Mouse (Mus musculus) midbrain, embryonic 12.5 days (tissue): ENCODE results near the gene Smarca1. TPM values are rescaled to one million over a fixed set of nuclear protein-coding genes. Genes with fewer than 3 reads are reported as not detected.

ENCODE experiments used
- ATAC-seq: fragments of 200-750 bp; cut with Nextera tagmentation; 2 replicates; pipeline ENCODE4 v1.8.0; 2017; ENCODE audit warnings: low read depth, moderate TSS enrichment, moderate library complexity; ENCODE audit not compliant: low FRiP score
- H3K27ac ChIP-seq: fragments of 300-500 bp; sonication (generic); replicated peaks from 2 replicates; pipeline ENCODE4 v1.5.1; 2016; ENCODE audit warnings: mild to moderate bottlenecking
- H3K27me3 ChIP-seq: fragments of 300-500 bp; sonication (generic); 2 replicates; pipeline ENCODE4 v1.6.1; 2016; ENCODE audit warnings: mild to moderate bottlenecking
- H3K36me3 ChIP-seq: fragments of 300-500 bp; sonication (generic); 2 replicates; pipeline ENCODE4 v1.6.1; 2016
- H3K4me1 ChIP-seq: fragments of 300-500 bp; sonication (generic); 2 replicates; pipeline ENCODE4 v1.6.1; 2016
- H3K4me2 ChIP-seq: fragments of 300-500 bp; sonication (generic); replicated peaks from 2 replicates; pipeline ENCODE4 v1.6.1; 2016; ENCODE audit warnings: mild to moderate bottlenecking, moderate library complexity
- H3K4me3 ChIP-seq: fragments of 300-500 bp; sonication (generic); 2 replicates; pipeline ENCODE4 v1.5.1; 2016; ENCODE audit warnings: mild to moderate bottlenecking
- H3K9ac ChIP-seq: fragments of 300-500 bp; sonication (generic); replicated peaks from 2 replicates; pipeline ENCODE4 v1.6.1; 2016; ENCODE audit warnings: mild to moderate bottlenecking, moderate library complexity
- H3K9me3 ChIP-seq: fragments of 300-500 bp; sonication (generic); 2 replicates; pipeline ENCODE4 v1.6.1; 2016; ENCODE audit warnings: mild to moderate bottlenecking
- WGBS: fragments of 180-500 bp; shearing (Covaris S2); methylation state at CpG from one replicate; pipeline ENCODE4 v1.1.7; 2016; 5-methylcytosine and 5-hydroxymethylcytosine counted together
- polyA plus RNA-seq: library from polyadenylated mRNA; unstranded; fragments of >200 nt; fragmentation: Nextera tagmentation; extraction: Ambion mirVana; gene quantifications from 2 replicates; pipeline ENCODE4 v1.2.1, GENCODE M21; 2016

The Smarca1 gene
- polyA plus RNA-seq, 1 experiment from 2014 or later = 34.0 TPM

DNA sequence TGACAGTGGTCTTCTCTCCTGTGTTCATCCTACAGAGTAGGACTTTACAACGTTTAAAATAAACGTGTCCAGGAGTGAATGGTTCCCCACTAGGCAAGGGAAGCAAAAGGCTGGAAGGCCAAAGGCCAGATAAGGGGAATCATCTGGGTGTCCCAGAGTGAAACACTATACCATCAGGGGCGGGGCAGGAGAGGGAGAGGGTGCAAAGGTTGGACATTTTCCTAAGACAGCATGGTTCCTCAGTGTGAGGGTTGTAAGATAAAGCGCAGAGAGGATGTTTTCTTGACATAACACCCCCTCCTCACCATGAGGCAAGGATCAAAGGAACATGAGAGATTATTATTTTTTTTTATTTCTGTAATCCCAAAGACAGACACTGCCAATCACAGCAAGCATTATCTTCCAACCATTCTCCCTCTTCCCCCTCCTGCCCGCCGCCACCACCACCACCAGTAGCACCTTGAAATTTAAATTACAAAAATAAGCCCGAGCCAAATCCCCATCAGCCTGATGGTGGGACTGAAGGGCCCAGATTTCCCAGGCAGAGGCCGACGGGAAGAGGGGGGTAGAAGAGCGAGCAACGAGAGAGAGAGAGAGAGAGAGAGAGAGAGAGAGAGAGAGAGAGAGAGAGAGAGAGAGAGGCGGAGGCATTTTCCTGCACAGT lies 1.4 kb downstream of the Smarca1 start:
- Histone ChIP-seq H3K9ac (peak overlapping the region; percentile 62), H3K4me1 (no peaks in the 10 kb centered on the region), H3K27ac (peak overlapping the region; percentile 70), H3K4me3 (peak overlapping the region; percentile 59), H3K27me3 (no peaks in the 10 kb centered on the region), H3K36me3 (no peaks in the 10 kb centered on the region), H3K9me3 (no peaks in the 10 kb centered on the region), H3K4me2 (peak overlapping the region; percentile 54)
- peak; percentile 62 for ATAC-seq
- 9% methylated on average over 7 of the region's 12 CpGs for WGBS

DNA sequence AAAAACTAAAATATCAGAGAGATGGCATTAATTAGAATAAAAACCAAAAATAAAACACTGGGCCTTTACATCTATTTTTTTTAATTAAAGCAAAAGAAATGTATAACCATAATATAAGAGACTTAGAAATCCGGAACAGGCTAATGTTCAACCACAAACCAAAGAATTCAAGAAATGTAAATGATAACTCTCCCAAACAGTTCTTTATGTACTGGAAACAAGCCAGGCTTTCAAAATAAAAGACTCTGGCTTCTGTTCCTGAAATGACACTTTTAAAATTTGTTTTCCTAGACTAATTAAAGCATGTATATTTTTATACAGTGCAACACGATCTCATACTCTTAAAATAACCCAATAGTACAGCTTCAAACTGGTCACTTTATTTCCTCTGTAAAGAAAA lies 5.4 kb downstream of the Smarca1 start:
- Histone ChIP-seq H3K9ac (no peak overlapping the region), H3K4me3 (no peak overlapping the region), H3K27me3 (no peaks in the 10 kb centered on the region), H3K4me2 (no peak overlapping the region), H3K36me3 (no peaks in the 10 kb centered on the region), H3K4me1 (no peaks in the 10 kb centered on the region), H3K9me3 (no peaks in the 10 kb centered on the region), H3K27ac (no peak overlapping the region)
- no peak for ATAC-seq
- 87% methylated on average over 2 of the region's 2 CpGs for WGBS

DNA sequence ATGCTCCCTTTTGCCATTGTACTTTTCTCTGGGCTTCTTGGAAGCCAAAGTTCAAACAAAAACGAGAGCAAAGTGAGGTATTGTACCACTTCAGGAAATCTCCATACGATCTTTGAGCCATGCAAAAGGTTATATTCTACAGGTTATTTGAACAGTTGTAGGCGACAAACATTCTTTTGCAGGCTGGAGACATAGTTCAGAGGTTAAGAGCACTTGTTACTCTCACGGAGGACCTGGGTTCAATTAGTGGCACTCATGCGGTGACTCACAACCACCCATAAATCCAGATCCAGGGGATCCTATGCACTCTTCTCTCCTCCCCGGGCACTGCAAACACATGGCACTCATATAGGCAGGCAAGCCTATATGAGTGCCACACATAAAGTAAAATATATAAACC lies 10.0 kb downstream of the Smarca1 start:
- no peak for ATAC-seq
- H3K4me1 ChIP-seq = no peaks in the 10 kb centered on the region
- H3K27me3 ChIP-seq = no peaks in the 10 kb centered on the region
- H3K9ac ChIP-seq = no peak overlapping the region
- no peaks in the 10 kb centered on the region for H3K36me3 ChIP-seq
- no peak overlapping the region for H3K27ac ChIP-seq
- H3K4me2 ChIP-seq = no peak overlapping the region
- no peak overlapping the region for H3K4me3 ChIP-seq
- H3K9me3 ChIP-seq = no peaks in the 10 kb centered on the region
- WGBS = 74% methylated on average over 6 of the region's 6 CpGs

DNA sequence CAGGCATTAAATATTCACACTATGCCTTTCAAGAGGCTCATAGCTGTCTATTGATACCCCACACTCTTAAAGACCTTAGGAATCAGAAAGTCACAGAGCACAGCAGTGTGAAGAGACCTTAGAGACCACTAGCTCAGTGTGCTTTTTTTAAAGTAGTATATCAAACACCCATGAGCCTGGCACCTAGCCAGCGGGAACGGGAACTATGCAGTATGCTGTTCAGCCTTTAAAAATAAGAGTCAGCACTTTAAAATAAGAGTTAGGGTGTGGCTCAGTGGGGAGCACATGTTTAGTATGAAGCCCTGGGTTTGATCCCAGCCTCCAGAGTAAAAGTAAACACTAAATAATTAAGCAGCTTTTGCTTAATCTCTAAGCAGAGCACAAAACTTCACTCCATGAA lies 12.7 kb downstream of the Smarca1 start:
- no peaks in the 10 kb centered on the region for H3K4me1 ChIP-seq
- WGBS = 70% methylated on average over 2 of the region's 2 CpGs
- no peak for ATAC-seq
- H3K4me2 ChIP-seq = no peak overlapping the region
- no peaks in the 10 kb centered on the region for H3K27me3 ChIP-seq
- H3K36me3 ChIP-seq = no peaks in the 10 kb centered on the region
- no peak overlapping the region for H3K4me3 ChIP-seq
- no peak overlapping the region for H3K9ac ChIP-seq
- H3K27ac ChIP-seq = no peak overlapping the region
- no peaks in the 10 kb centered on the region for H3K9me3 ChIP-seq

DNA sequence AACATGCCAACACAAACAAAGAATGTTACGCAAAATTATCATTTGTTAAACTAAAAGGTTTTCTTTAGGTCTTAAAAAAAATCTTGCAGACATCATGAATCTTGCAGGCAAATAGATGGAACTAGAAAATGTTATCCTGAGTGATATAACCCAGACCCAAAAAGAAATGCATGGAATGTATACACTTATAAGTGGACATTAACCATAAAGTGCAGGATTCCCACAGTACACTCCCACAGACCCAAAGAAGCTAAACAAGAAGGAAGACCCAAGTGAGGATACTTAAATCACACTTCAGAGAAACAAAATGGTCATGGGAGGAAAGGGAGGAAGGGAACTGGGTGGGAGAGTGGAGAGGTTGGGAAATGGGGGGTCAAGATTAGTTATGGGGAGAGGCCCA lies 34.2 kb downstream of the Smarca1 start:
- H3K9me3 ChIP-seq = no peaks in the 10 kb centered on the region
- no peak overlapping the region for H3K27ac ChIP-seq
- ATAC-seq = no peak
- H3K9ac ChIP-seq = no peak overlapping the region
- no peak overlapping the region for H3K4me2 ChIP-seq
- no peak overlapping the region for H3K4me3 ChIP-seq
- no peaks in the 10 kb centered on the region for H3K27me3 ChIP-seq
- no peaks in the 10 kb centered on the region for H3K4me1 ChIP-seq
- H3K36me3 ChIP-seq = 0 out of 2 replicates have a peak, but pooled peaks cover 5% of the 10 kb centered on the region
- 95% methylated on average over 1 of the region's 1 CpGs for WGBS

DNA sequence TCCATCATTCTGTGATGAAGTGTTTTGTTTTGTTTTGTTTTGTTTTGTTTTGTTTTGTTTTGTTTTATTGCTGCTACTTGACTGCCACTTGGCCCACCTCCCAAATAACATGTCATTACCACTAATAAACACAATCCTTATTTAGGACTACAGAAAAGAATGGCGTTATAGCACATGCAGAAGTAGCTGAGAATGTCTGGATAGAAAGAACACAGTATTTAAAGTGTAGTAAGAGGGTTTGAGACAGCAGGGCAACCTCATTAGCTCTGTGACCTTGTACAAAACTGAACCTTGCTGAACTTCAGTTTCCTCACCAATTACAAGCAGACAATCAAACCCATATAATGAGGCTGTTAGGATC lies 57.0 kb downstream of the Smarca1 start:
- Histone ChIP-seq H3K9ac (no peak overlapping the region), H3K4me1 (no peaks in the 10 kb centered on the region), H3K36me3 (no peaks in the 10 kb centered on the region), H3K4me2 (no peak overlapping the region), H3K9me3 (no peaks in the 10 kb centered on the region), H3K27ac (no peak overlapping the region), H3K27me3 (no peaks in the 10 kb centered on the region), H3K4me3 (no peak overlapping the region)
- no peak for ATAC-seq
- WGBS = 60% methylated on average over 1 of the region's 1 CpGs

DNA sequence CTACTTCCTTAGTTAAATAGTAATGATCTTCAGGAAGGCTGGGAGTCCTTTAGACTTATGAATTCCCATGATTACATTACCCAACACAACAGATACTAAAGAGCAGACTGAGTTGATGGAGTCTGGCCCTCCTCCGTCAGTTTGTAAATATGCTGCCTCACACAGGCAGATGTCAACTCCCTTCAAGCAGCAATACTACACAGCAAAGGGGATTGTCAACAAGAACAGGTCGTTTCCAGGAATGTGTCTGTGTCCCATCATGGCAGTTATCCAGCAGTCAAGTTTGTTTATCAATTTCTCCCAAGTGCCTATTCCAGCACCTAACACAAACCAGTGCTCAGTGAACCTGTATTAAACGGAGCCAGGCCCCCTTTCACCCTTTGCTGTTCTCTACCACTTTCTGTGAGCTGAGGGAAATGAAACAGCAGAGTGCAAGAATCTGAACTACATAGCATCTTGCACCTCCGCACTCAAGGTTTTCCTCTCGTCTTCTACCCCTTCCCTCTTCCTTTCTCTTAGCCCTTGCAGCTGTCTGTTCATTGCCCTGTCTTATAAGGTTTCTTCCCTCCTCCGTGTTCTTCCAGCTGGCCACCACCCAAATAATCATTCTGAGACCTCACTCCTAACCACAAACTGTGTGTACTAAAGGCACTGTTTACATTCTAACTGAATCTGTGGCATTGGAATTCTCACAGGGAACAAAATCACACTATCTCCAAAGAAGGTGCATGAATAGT lies 57.5 kb downstream of the Smarca1 start:
- H3K4me1 ChIP-seq = no peaks in the 10 kb centered on the region
- H3K27me3 ChIP-seq = no peaks in the 10 kb centered on the region
- ATAC-seq = no peak
- WGBS = 77% methylated on average over 6 of the region's 6 CpGs
- no peak overlapping the region for H3K4me3 ChIP-seq
- H3K9me3 ChIP-seq = no peaks in the 10 kb centered on the region
- H3K4me2 ChIP-seq = no peak overlapping the region
- no peaks in the 10 kb centered on the region for H3K36me3 ChIP-seq
- H3K9ac ChIP-seq = no peak overlapping the region
- H3K27ac ChIP-seq = no peak overlapping the region

DNA sequence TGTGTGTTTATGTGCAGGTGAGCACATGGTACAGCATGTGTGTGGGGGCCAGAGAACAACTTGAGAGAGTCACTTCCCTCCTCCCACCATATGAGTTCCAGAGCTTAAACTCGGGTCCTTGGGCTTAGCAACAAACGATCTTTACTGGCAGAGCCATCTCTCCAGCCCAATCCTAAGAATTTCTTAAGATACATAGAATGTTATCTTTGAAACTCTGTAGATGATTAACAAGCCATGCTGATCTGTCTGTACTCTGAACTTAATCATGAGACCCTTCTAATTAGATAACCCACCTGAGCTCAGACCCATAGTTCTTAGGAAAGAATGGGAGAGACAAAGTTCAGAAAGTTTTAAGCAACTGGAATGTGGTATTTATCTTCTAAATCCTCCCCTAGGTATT lies 59.3 kb downstream of the Smarca1 start:
- no peaks in the 10 kb centered on the region for H3K36me3 ChIP-seq
- H3K4me3 ChIP-seq = no peak overlapping the region
- H3K9ac ChIP-seq = no peak overlapping the region
- no peak overlapping the region for H3K27ac ChIP-seq
- WGBS = 83% methylated on average over 2 of the region's 2 CpGs
- ATAC-seq = no peak
- no peaks in the 10 kb centered on the region for H3K4me1 ChIP-seq
- no peaks in the 10 kb centered on the region for H3K9me3 ChIP-seq
- no peaks in the 10 kb centered on the region for H3K27me3 ChIP-seq
- no peak overlapping the region for H3K4me2 ChIP-seq

DNA sequence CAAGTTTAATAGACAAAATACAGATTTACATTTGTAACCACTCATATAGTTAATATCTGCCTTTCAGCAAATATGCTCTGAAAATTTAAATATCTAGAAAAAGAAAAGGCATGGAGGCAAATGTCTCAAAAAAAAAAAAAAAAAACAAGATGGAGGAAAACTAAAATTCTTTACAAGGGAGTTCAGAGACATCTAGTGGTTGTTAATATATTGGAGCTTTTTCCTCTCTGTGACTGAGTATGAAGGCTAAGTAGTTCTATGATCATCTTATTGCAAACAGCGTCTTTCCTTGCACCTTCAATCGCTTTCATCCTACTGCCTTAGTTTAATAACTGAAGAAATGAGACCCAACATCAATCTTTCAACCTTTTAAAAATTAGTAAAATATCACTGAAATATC lies 72.2 kb downstream of the Smarca1 start:
- no peak for ATAC-seq
- H3K9ac ChIP-seq = no peak overlapping the region
- H3K27me3 ChIP-seq = no peaks in the 10 kb centered on the region
- no peak overlapping the region for H3K27ac ChIP-seq
- no peak overlapping the region for H3K4me2 ChIP-seq
- H3K9me3 ChIP-seq = no peaks in the 10 kb centered on the region
- 64% methylated on average over 2 of the region's 2 CpGs for whole genome bisulfite sequencing
- H3K4me3 ChIP-seq = no peak overlapping the region
- no peaks in the 10 kb centered on the region for H3K4me1 ChIP-seq
- no peaks in the 10 kb centered on the region for H3K36me3 ChIP-seq

DNA sequence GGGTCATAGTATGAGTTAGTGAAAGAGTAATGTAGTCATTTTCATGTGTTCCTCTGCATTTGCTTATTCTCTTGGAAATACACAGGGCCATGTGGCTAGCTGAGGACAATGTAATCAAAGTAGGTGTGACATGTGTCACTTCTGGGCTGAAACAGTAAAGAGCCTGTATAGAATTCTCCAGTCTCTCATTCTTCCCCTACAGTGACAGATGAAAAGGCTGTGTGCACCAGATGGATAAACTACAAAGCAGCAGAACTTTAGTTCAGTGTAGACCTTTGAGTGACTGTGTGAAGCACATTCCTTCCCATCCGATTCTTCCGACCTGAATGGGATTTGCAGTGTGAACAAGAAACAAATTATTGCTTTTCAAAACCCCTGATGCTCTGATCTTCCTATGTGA lies 84.1 kb downstream of the Smarca1 start:
- Histone ChIP-seq H3K4me2 (no peak overlapping the region), H3K27me3 (no peaks in the 10 kb centered on the region), H3K27ac (no peak overlapping the region), H3K36me3 (no peaks in the 10 kb centered on the region), H3K4me3 (no peak overlapping the region), H3K9ac (no peak overlapping the region), H3K4me1 (no peaks in the 10 kb centered on the region), H3K9me3 (no peaks in the 10 kb centered on the region)
- WGBS = 57% methylated on average over 2 of the region's 2 CpGs
- ATAC-seq = peak; percentile 44; the same call in 1 of the 2 replicates

DNA sequence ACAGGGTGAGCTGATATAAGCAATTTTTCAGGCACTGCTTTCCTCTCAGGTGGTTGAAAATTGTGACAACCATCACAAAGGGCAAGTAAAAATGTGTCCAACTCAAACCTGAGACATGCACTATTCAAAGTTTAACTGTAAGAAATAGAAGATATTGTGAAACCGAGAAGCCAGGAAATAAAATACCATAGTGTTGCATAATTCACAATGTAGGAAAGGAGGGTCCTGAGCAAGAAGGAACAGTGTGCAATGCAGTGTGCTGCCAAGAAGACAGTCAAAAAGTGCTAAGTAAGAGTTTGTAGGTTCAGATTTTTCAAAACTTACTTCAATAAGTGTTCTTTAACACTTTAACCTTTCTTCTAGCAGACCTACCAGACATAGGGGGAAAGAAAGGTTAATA lies 128.3 kb downstream of the Smarca1 start:
- no peak for ATAC-seq
- H3K9me3 ChIP-seq = no peaks in the 10 kb centered on the region
- no peak overlapping the region for H3K27ac ChIP-seq
- no peak overlapping the region for H3K4me3 ChIP-seq
- no peak overlapping the region for H3K4me2 ChIP-seq
- no peaks in the 10 kb centered on the region for H3K36me3 ChIP-seq
- H3K4me1 ChIP-seq = no peaks in the 10 kb centered on the region
- H3K27me3 ChIP-seq = no peaks in the 10 kb centered on the region
- WGBS = 75% methylated on average over 1 of the region's 1 CpGs
- H3K9ac ChIP-seq = no peak overlapping the region

DNA sequence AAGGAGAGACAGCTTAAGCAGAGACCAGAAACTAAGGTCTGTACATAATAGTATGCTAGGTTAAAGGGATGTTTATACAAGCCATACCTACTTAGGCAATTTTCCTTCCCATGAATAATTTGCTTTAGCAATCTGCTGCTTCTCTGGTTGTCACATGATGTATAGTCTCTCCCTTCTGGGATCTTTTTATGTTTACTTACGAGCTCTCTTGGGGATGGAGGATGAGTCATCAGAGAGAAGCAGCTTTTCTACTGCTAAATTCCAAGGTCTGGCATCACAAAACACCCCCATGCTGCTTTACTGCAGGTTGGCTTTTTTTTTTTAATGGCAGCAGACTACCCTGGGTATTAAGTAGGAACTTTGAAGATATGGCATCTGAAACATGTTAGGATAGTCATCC lies 132.6 kb downstream of the Smarca1 start:
- H3K9ac ChIP-seq = no peak overlapping the region
- H3K27ac ChIP-seq = no peak overlapping the region
- no peaks in the 10 kb centered on the region for H3K36me3 ChIP-seq
- H3K4me1 ChIP-seq = no peaks in the 10 kb centered on the region
- H3K27me3 ChIP-seq = no peaks in the 10 kb centered on the region
- 74% methylated on average over 1 of the region's 1 CpGs for WGBS
- H3K4me2 ChIP-seq = no peak overlapping the region
- H3K4me3 ChIP-seq = no peak overlapping the region
- no peak for ATAC-seq
- no peaks in the 10 kb centered on the region for H3K9me3 ChIP-seq
